Mouse (Mus musculus): Measurements from ENCODE around the gene Ranbp2.

Gene Ranbp2

DNA sequence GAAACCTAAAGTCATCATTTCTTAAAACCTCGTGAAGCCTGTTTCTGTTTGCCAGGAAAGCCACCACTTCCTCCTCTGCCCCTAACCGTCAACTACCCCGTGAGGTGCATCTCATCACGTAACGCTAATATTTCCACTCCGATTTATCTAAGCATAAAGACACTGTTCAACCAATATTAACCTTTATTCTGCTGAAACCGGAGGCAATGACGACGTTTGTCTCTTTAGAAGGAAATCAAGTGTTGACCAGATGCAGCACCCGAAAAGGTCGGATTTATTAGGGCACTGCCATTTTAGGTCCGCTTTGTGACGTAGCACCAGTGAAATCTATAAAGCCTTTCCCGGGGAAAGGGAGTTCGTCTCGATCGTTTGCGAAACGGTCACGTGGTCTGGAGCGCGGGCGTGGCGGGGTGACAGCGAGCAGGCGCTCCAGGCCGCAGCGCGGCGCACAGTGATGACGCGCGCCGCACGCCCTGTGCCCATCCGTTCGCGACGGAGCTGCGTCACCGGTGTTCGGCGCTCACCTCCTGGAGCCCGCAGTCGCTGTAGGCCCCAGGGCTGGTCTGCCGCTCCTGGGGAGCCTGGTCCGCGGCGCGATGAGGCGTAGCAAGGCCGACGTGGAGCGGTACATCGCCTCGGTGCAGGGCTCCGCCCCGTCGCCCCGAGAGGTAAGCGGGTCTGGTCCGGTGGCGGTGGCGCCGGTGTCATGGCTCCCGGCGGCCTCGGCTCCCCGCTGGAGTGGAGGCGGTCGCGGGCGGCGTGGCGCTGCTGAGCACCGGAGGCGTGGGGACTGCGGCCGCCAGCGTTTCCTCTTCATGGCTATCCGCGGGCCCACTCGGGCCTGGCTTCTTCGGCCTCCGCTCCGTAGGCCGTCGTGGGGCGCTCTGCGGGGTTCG lies at the start of gene Ranbp2:
Gene Ranbp2, plus strand, starts transcription at position 537 of the 896 bp plus-strand sequence.
- DNase-seq (ENCODE audit: low read depth, low spot score), result peak; percentile 98

DNA sequence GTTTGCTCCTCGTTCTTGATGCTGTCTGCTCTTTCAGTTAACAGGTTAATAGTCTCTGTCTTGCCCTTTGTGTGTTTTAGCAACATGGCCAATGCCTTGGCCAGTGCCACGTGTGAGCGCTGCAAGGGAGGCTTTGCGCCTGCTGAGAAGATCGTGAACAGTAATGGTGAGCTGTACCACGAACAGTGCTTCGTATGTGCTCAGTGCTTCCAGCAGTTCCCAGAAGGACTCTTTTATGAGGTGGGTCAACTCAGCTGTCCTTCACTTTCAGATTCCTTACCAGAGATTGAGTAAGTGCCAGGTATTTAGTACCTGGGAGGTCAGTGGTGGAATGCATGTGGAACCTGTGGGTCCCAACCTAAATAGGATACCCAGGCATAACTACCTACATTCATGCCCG lies 47.8 kb upstream of the Ranbp2 start:
- no peak for DNase-seq (ENCODE audit: low read depth, low spot score)

DNA sequence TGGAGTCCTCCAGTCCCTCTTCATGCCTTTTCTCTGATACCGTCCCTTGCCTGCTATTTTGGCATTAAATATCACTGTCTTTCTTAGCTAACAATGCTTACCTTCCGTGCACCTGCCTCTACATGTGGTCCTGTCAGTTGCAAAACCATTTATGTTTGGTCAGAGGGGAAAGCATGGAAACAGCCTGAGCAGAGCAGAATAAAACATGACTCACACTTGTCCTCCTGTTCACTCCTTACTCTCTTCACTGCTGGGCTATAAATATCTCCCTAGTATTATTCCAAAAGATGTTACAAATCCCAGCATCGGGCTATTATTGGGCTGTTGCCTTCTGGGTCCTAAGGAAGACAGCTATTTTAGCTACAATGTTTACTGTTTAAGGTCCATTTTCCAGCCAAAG lies 44.9 kb upstream of the Ranbp2 start:
- DNase-seq (ENCODE audit: low read depth, low spot score), result peak; percentile 57

DNA sequence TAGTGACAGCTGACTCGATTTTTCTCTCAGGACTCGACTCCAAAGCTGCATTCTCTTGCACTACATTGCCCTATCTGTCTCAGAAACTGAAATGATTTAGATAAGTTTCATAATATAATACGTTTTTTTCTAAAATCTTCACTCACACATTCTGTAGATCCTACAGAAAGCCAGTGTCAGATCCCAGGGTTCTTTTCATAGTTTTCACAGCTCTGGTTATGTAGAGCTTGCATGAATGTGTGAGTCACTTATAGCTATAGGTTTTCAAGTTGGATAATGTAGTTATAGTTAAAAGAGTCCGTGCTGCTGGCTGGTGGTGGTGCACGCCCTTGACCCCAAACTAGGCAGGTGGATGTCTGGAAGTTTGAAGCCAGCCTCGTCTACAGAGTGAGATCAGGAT lies 42.1 kb upstream of the Ranbp2 start:
- DNase-seq (ENCODE audit: low read depth, low spot score), result no peak

DNA sequence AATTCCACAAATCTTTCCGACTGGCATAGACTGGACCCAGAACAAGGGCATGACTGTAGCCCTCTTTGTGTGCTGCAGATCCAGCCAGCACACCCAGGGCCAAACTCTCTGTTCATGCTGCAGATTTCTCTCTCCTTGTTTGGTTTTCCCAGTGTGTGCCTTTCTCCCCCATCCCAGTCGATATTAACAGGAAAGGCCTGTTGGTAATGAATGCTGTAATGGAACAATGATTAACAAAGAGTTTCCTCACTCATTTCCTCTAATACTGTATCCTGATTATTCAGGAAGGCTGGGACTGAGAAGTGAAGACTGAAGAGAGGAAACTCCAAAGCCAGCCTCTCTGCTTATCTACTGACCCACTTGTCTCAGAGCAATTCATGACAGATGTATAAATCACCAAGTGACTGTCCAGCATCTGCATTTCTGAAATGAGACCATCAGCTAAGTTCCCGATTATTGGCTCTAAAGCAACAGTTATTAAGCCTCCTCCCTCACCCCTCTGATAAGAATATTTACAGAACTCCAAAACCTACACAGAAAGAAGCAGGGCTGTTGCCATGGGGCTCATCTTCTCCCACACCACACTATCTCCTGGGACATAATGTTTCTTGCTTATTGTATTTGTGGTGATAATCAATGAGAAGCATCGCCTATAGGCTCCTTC lies 41.3 kb upstream of the Ranbp2 start:
- no peak for DNase-seq (ENCODE audit: low read depth, low spot score)

DNA sequence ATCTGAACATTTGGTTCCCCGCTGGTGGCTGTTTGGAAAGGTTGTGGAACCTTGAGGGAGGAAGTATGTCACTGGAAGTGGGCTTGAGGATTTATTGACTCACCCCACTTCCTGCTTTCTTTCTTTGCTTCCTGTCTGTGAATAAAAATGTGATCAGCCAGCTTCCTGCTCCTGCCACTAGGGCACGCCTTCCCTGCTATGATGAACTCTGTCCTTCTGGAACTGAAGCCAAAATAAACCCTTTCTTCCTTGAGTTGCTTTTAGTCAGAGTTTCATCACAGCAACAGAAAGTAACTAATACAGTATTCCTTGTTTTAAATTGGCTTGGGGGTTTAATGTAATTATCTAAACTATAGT lies 40.8 kb upstream of the Ranbp2 start:
- DNase-seq (ENCODE audit: low read depth, low spot score), result no peak

DNA sequence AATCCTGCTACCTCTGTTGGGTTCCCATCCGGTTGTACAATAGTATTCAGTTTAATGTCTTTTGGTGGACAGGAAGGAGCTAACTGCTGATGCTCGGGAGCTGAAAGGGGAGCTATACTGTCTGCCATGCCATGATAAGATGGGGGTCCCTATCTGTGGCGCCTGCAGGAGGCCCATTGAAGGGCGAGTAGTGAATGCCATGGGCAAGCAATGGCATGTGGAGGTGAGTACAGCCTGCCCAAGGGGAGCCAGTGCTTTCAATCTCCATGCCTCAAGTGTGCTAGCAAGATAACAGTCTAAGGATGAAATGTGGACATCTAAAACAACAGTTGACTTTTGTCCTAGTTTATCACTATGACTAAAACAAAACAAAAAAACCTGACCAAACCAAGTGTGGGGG lies 34.4 kb upstream of the Ranbp2 start:
- no peak for DNase-seq (ENCODE audit: low read depth, low spot score)

DNA sequence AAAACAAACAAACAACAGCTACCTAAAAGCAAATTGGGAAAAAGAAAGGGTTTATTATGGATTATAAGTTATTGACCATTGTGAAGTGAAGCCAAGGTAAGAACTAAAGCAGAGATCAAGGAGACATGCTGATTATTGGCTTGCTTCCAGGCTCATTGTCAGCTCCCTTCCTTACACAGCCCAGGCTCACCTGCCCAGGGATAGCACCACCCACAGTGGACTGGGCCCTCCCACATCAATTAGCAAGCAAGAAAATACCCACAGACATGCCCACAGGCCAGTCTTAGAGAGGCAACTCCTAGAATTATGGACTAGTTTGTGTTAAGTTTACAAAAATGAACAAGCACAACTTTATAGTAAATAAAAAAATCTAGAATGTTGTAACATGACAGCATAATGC lies 33.9 kb upstream of the Ranbp2 start:
- no peak for DNase-seq (ENCODE audit: low read depth, low spot score)

DNA sequence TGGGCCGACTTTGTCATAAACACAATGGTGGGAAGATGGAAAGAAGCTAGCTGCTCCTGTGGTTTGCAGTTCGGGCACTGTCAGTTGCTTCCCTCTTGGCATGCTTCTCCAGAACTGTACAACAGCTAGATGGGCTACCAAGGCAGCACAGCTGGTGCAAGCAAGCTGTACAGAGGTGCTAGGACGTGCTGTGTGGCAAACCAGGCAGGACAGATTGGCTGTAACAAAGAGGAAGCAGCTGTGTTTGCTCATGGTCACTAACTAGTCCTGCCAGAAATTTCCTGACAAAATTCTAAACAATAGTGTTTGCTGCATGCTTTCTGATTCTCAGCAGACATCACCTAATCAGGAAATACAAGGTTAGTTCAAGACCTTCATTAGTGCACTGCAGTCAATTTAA lies 30.0 kb upstream of the Ranbp2 start:
- DNase-seq (ENCODE audit: low read depth, low spot score), result no peak

DNA sequence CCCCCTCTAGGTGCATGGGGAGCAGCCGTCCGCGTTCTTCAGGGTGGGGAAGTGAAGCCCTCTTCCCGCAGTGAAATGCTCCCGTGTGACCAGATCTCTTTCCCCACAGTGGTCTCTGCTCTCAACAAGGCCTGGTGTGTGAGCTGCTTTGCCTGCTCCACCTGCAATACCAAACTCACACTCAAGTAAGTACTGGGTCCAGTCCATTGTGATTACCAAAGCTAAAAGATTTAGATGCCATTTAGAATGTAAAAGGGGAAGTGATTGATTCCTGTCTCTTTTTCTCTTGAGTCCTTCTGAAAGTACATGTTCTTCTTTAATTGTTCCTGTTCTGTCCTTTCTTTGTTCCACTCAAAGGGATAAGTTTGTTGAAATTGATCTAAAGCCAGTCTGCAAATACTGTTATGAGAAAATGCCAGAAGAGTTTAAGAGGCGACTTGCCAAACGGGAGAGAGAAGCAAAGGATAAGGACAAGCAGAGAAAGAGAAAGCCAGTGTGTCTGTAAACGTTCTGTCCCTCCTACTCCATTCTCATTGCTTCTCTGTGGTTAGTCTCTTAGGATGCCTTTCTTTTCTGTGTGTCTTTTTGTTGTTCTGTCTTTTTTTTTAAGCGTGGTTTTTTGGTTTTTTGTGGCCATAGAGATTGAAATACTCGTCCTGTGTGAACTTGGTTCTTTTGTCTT lies 28.3 kb upstream of the Ranbp2 start:
- DNase-seq (ENCODE audit: low read depth, low spot score), result no peak

DNA sequence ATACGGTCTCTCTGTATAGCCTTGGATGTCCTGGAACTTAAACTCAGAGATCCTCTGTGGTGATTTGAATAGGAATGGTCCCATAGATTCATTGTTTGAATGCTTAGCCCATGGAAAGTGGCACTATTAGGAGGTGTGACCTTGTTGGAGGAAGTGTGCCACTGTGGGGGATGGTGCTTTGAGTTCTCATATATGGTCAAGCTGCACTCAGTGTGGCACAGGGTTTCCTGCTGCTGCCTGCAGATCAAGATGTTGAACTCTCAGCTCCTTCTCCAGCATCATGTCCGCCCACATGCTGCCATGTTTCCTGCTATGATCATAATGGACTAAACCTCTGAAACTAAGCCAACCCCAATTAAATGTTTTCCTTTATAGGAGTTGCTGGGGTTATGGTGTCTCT lies 18.8 kb upstream of the Ranbp2 start:
- no peak for DNase-seq (ENCODE audit: low read depth, low spot score)

DNA sequence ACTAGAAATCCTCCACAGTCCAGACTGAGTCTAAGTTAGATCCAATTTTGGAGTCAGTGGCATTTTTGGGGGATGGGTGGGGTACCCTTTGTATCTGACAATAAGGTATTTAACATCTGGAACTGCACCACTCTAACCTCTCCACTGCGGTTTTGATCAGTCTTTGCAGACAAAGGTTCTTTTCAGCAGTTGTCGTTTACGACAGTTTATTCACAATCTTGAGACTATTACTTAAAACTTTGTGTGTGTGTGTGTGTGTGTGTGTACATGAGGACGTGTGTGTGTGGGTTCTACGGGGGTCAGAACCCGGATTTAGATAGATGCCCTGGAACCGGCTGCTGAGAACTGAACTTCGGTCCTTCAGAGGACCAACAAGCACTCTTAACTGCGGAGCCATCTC lies 870 bp upstream of the Ranbp2 start:
- peak; percentile 13 for DNase-seq (ENCODE audit: low read depth, low spot score)

DNA sequence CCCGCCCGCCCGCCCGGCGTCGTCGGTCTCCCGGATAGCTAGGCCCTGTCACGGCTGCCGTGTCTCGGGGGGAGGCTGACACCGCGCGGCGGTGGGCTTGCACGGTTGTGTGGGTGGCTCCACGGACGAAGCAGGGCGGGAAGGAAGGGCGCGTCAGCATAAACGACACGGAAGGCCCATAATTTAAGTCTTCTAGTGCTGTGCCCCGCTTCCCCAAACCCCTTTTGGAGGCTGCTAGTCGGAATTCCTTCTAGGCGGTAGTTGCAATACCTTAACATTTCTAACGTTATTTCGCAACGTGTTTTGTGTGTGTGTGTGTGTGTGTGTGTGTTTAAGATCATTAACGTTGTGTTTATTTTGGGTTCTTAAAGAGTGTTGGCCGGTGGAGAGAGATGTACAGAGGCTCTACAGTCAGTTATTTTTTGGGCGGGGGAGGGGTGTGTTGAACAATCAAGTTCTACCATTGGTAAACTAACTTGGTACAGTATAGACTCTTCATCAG lies 611 bp downstream of the Ranbp2 start:
- DNase-seq (ENCODE audit: low read depth, low spot score), result peak; percentile 17

DNA sequence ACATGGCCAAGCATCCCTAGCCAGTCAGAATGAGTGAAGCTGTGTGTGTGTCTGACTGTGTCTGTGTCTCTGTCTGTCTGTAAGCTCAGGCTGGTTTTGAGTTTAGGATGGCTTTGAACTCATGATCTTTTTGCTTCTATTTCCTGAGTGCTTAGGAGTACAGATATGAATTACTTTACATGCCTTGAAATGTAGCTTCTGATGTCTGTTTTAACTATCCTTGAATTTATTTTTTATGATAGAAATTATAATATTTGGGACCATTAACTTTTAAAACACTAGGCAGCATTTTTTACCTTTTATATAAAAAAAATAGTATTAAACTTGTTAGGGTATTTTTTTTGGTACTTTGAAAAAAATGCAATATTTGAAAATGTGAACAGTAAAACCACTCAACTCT lies 4.9 kb downstream of the Ranbp2 start:
- DNase-seq (ENCODE audit: low read depth, low spot score), result no peak

DNA sequence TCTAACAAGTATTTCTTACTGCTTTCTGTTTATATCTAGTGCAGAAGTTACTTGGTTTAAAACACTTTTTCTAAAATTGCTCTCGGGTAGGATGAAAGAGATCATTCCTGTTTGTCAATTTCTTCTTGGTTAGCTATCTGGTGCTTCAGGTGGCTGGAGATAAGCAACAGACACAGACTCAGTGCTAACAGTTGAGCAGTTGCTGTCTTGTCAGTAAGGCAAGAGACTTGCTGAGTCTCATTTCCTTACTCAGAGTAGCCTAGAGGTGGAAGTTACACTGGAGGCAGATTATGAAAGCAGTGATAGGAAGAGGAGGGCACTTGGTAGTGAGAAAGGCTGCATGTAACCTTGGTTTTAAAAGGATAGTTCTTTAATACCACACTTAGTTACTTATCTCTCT lies 5.5 kb downstream of the Ranbp2 start:
- no peak for DNase-seq (ENCODE audit: low read depth, low spot score)

DNA sequence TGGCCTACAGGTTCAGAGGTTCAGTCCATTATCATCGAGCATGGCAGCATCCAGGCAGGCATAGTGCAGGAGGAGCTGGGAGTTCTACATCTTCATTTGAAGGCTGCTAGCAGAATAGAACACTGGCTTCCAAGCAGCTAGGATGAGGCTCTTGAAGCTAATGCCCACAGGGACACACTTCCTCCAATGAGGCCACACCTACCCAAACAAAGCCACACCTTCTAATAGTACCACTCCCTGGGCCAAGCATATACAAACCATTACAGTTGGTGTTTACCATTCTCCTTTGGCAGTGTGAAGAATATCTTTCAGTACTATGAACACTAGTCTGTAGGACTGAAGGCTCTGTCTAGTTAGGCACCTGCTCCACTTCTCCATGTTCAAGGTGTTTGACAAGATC lies 13.2 kb downstream of the Ranbp2 start:
- DNase-seq (ENCODE audit: low read depth, low spot score), result no peak

DNA sequence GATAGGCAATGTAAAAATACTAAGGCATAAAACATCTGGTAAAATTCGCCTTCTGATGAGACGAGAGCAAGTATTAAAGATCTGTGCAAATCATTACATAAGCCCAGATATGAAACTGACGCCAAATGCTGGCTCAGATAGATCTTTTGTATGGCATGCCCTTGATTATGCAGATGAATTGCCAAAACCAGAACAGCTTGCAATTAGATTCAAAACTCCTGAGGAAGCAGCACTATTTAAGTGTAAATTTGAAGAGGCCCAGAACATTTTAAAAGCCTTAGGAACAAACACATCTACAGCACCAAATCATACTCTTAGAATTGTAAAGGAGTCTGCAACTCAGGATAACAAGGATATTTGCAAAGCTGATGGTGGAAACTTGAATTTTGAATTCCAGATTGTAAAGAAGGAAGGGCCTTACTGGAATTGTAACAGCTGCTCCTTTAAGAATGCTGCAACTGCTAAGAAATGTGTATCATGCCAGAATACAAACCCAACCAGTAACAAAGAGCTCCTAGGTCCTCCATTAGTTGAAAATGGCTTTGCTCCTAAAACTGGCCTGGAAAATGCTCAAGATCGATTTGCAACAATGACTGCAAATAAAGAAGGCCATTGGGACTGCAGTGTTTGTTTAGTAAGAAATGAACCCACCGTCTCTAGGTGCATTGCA lies 30.5 kb downstream of the Ranbp2 start:
- DNase-seq (ENCODE audit: low read depth, low spot score), result no peak

DNA sequence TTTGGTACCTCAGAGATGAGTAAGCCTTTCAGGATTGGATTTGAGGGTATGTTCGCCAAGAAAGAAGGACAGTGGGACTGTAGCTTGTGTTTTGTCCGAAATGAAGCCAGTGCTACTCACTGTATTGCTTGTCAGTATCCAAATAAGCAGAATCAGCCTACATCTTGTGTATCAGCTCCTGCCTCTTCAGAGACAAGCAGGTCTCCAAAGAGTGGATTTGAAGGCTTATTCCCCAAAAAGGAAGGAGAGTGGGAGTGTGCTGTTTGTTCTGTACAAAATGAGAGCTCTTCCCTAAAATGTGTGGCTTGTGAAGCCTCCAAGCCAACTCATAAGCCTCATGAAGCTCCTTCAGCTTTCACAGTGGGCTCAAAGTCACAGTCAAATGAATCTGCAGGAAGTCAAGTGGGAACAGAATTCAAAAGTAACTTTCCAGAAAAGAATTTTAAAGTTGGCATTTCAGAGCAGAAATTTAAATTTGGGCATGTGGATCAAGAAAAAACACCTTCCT lies 31.4 kb downstream of the Ranbp2 start:
- no peak for DNase-seq (ENCODE audit: low read depth, low spot score)

DNA sequence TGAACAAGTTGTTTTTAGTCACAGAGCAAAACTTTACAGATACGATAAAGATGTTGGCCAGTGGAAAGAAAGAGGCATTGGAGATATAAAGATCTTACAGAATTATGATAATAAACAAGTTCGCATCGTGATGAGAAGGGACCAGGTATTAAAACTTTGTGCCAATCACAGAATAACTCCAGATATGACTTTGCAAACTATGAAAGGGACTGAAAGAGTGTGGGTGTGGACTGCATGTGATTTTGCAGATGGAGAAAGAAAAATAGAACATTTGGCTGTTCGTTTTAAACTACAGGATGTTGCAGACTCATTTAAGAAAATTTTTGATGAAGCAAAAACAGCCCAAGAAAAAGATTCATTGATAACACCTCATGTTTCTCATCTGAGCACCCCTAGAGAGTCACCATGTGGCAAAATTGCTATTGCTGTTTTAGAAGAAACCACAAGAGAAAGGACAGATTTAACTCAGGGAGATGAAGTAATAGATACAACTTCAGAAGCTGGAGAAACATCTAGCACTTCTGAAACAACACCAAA lies 33.3 kb downstream of the Ranbp2 start:
- DNase-seq (ENCODE audit: low read depth, low spot score), result no peak

DNA sequence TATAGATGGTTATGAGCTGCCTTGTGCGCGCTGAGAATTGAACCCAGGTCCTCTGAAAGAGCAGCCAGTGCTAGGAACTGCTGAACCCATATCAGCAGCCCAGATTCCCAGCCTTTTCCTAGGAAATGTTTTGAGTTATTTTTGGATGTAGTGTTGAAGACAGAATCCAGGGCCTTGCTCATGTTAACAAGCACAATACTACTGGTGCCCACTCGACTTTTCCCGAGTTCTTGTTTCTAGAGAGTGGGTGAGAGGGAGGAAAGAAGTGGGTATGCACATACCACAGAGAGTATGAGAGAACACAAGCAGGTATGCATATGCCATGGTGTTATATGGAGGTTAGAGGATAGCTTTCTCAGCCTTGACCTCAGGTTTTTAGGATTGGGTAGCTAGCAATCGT lies 44.3 kb downstream of the Ranbp2 start:
- DNase-seq (ENCODE audit: low read depth, low spot score), result no peak

DNA sequence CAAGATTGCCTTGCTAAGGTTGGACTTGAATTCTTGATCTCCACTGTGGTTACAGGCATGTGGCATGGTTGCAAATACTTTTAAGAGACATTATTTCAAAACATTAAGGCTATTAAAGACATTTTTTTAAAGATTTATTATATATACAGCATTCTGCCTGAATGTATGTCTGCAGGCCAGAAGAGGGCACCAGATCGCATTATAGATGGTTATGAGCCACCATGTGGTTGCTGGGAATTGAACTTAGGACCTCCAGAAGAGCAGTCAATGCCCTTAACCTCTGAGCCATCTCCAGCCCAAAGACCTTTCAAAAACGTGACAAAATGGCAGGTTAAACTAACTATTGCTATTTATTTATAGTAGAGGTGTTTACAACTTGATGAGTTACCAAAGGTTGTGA lies 48.9 kb downstream of the Ranbp2 start:
- no peak for DNase-seq (ENCODE audit: low read depth, low spot score)

DNA sequence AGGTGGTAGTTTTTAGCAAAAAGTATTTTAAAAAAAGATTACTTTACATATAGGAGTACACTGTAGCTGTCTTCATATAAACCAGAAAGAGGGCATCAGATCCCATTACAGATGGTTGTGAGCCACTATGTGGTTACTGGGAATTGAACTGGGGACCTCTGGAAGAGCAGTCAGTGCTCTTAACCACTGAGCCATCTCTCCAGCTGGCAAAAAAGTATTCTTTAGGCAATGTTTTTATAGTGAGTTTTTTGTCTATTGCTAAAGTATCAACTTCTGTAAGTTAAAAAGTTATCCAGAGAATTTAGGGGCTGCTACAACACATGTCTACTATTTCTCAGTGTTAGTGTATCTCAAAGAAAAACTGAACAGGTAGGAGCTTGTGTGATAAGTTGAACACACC lies 50.0 kb downstream of the Ranbp2 start:
- DNase-seq (ENCODE audit: low read depth, low spot score), result no peak
